Mouse (Mus musculus) stomach, embryonic 16.5 days (tissue): ENCODE results near the gene Ptgdr2. TPM values are rescaled to one million over a fixed set of nuclear protein-coding genes. Genes with fewer than 3 reads are reported as not detected.

Source experiments
- ATAC-seq: fragments of 200-750 bp; cut with Nextera tagmentation; 2 replicates; pipeline ENCODE4 v1.8.0; 2017; ENCODE audit warnings: moderate number of reproducible peaks, moderate TSS enrichment; ENCODE audit not compliant: insufficient read depth, low FRiP score
- H3K27ac ChIP-seq: fragments of 300-500 bp; sonication (generic); 2 replicates; pipeline ENCODE4 v1.5.1; 2014; ENCODE audit warnings: low read length
- H3K27me3 ChIP-seq: fragments of 300-500 bp; sonication (generic); 2 replicates; pipeline ENCODE4 v1.6.1; 2014; ENCODE audit warnings: low read length, control low read depth, mixed read lengths; ENCODE audit not compliant: control insufficient read depth, insufficient read depth
- H3K36me3 ChIP-seq: fragments of 300-500 bp; sonication (generic); 2 replicates; pipeline ENCODE4 v1.6.1; 2014; ENCODE audit warnings: low read length; ENCODE audit not compliant: control insufficient read depth, insufficient read depth
- H3K4me1 ChIP-seq: fragments of 300-500 bp; sonication (generic); 2 replicates; pipeline ENCODE4 v1.6.1; 2014; ENCODE audit warnings: low read length, control low read depth, mixed read lengths; ENCODE audit not compliant: control insufficient read depth, insufficient read depth
- H3K4me2 ChIP-seq: fragments of 300-500 bp; sonication (generic); 2 replicates; pipeline ENCODE4 v1.6.1; 2014; ENCODE audit warnings: low read depth, low read length, mixed read lengths
- H3K4me3 ChIP-seq: fragments of 300-500 bp; sonication (generic); replicated peaks from 2 replicates; pipeline ENCODE4 v1.5.1; 2014; ENCODE audit warnings: mild to moderate bottlenecking, low read length
- H3K9ac ChIP-seq: fragments of 300-500 bp; sonication (generic); 2 replicates; pipeline ENCODE4 v1.6.1; 2014; ENCODE audit warnings: low read length
- H3K9me3 ChIP-seq: fragments of 300-500 bp; sonication (generic); replicated peaks from 2 replicates; pipeline ENCODE4 v1.6.1; 2016; ENCODE audit warnings: low read length, control low read depth; ENCODE audit not compliant: control insufficient read depth
- WGBS: fragments of 180-500 bp; shearing (Covaris S2); extraction: QIAGEN DNeasy Blood & Tissue Kit; methylation state at CpG from one replicate; pipeline ENCODE4 v1.1.7; 2014; 5-methylcytosine and 5-hydroxymethylcytosine counted together
- polyA plus RNA-seq: library from polyadenylated mRNA; unstranded; fragments of >200 nt; fragmentation: Nextera tagmentation; extraction: Ambion mirVana; gene quantifications from 2 replicates; pipeline ENCODE4 v1.2.1, GENCODE M21; 2015

Gene Ptgdr2
- polyA plus RNA-seq, 1 experiment from 2014 or later: not detected

GRCm38 (mm10) chr19:10904927-10905727, 31.8 kb upstream of the Ptgdr2 start:
- WGBS: 34% methylated on average over 7 of the region's 7 CpGs
- Histone ChIP-seq H3K4me3 (no peak overlapping the region), H3K4me2 (peak overlapping the region; percentile 20), H3K36me3 (peaks cover 28% of the 10 kb centered on the region), H3K9ac (peak overlapping the region; percentile 55), H3K9me3 (no peaks in the 10 kb centered on the region), H3K4me1 (peaks cover 26% of the 10 kb centered on the region), H3K27ac (peak overlapping the region; percentile 94), H3K27me3 (no peaks in the 10 kb centered on the region)
- ATAC-seq: peak; percentile 88

GRCm38 (mm10) chr19:10905728-10906000, 31.3 kb upstream of the Ptgdr2 start:
- Histone ChIP-seq H3K4me2 (peak overlapping the region; percentile 20), H3K4me1 (peaks cover 26% of the 10 kb centered on the region), H3K36me3 (peaks cover 23% of the 10 kb centered on the region), H3K4me3 (no peak overlapping the region), H3K9ac (peak overlapping the region; percentile 55), H3K27ac (peak overlapping the region; percentile 94), H3K9me3 (no peaks in the 10 kb centered on the region), H3K27me3 (no peaks in the 10 kb centered on the region)
- WGBS: 49% methylated on average over 5 of the region's 5 CpGs
- peak; percentile 2; the same call in 1 of the 2 replicates for ATAC-seq

GRCm38 (mm10) chr19:10907891-10908290, 29.1 kb upstream of the Ptgdr2 start:
- H3K27ac ChIP-seq: peak overlapping the region; percentile 91; the same call in 1 of the 2 replicates

GRCm38 (mm10) chr19:10909087-10909721, 27.8 kb upstream of the Ptgdr2 start:
- ATAC-seq: peak; percentile 69; the same call in 1 of the 2 replicates
- H3K9me3 ChIP-seq: no peaks in the 10 kb centered on the region
- no peak overlapping the region for H3K4me3 ChIP-seq
- H3K36me3 ChIP-seq: peaks cover 7% of the 10 kb centered on the region; the same call in 1 of the 2 replicates
- H3K4me1 ChIP-seq: peaks cover 24% of the 10 kb centered on the region
- H3K27me3 ChIP-seq: no peaks in the 10 kb centered on the region
- 48% methylated on average over 6 of the region's 6 CpGs for WGBS
- H3K4me2 ChIP-seq: no peak overlapping the region
- H3K9ac ChIP-seq: no peak overlapping the region
- H3K27ac ChIP-seq: peak overlapping the region; percentile 91

More at GRCm38 (mm10) chr19:10907891-10908290, 29.1 kb upstream of the Ptgdr2 start:
- Histone ChIP-seq H3K9me3 (no peaks in the 10 kb centered on the region), H3K36me3 (peaks cover 7% of the 10 kb centered on the region; the same call in 1 of the 2 replicates), H3K4me2 (no peak overlapping the region), H3K27me3 (no peaks in the 10 kb centered on the region), H3K4me1 (peaks cover 26% of the 10 kb centered on the region), H3K4me3 (no peak overlapping the region), H3K9ac (no peak overlapping the region)
- 53% methylated on average over 3 of the region's 3 CpGs for WGBS
- no peak for ATAC-seq

- H3K4me1 ChIP-seq: peaks cover 4% of the 10 kb centered on the region
- H3K4me2 ChIP-seq: no peak overlapping the region
- H3K27me3 ChIP-seq: no peaks in the 10 kb centered on the region
- H3K9me3 ChIP-seq: no peaks in the 10 kb centered on the region
- H3K27ac ChIP-seq: no peak overlapping the region
- no peak overlapping the region for H3K9ac ChIP-seq
- no peak overlapping the region for H3K4me3 ChIP-seq
- 44% methylated on average over 7 of the region's 7 CpGs for WGBS
- no peak for ATAC-seq
- H3K36me3 ChIP-seq: no peaks in the 10 kb centered on the region
These were observed 22.7 kb upstream of the Ptgdr2 start for GRCm38 (mm10) chr19:10914291-10914690.

GRCm38 (mm10) chr19:10914870-10915269, 22.1 kb upstream of the Ptgdr2 start:
- 64% methylated on average over 2 of the region's 2 CpGs for WGBS
- Histone ChIP-seq H3K9ac (no peak overlapping the region), H3K36me3 (no peaks in the 10 kb centered on the region), H3K4me2 (no peak overlapping the region), H3K4me3 (no peak overlapping the region), H3K27ac (no peak overlapping the region), H3K9me3 (no peaks in the 10 kb centered on the region), H3K27me3 (no peaks in the 10 kb centered on the region), H3K4me1 (no peaks in the 10 kb centered on the region)
- 0 out of 2 replicates have a peak, but pooled peaks have one; percentile 14 for ATAC-seq

GRCm38 (mm10) chr19:10916506-10916905, 20.5 kb upstream of the Ptgdr2 start:
- Histone ChIP-seq H3K36me3 (no peaks in the 10 kb centered on the region), H3K4me2 (no peak overlapping the region), H3K27ac (no peak overlapping the region), H3K4me1 (no peaks in the 10 kb centered on the region), H3K9me3 (no peaks in the 10 kb centered on the region), H3K4me3 (no peak overlapping the region), H3K27me3 (no peaks in the 10 kb centered on the region), H3K9ac (no peak overlapping the region)
- WGBS: 52% methylated on average over 5 of the region's 5 CpGs
- ATAC-seq: no peak

- no peaks in the 10 kb centered on the region for H3K36me3 ChIP-seq
- 84% methylated on average over 10 of the region's 10 CpGs for WGBS
- H3K9me3 ChIP-seq: no peaks in the 10 kb centered on the region
- H3K4me2 ChIP-seq: no peak overlapping the region
- no peak overlapping the region for H3K4me3 ChIP-seq
- H3K27me3 ChIP-seq: no peaks in the 10 kb centered on the region
- no peak for ATAC-seq
- no peak overlapping the region for H3K27ac ChIP-seq
- no peaks in the 10 kb centered on the region for H3K4me1 ChIP-seq
- H3K9ac ChIP-seq: no peak overlapping the region
These were observed 18.5 kb upstream of the Ptgdr2 start for GRCm38 (mm10) chr19:10918321-10918991.

- ATAC-seq: no peak
These were observed 16.4 kb upstream of the Ptgdr2 start, which contains the start of gene Zp1 for GRCm38 (mm10) chr19:10920532-10920931. TSS of gene Zp1 (minus strand) at chr19:10920632.

More at GRCm38 (mm10) chr19:10920532-10920931, 16.4 kb upstream of the Ptgdr2 start, which contains the start of gene Zp1:
- Histone ChIP-seq H3K27me3 (no peaks in the 10 kb centered on the region), H3K9ac (no peak within 1 kb of the TSS), H3K27ac (no peak within 1 kb of the TSS), H3K9me3 (no peaks in the 10 kb centered on the region), H3K4me3 (no peak within 1 kb of the TSS), H3K4me1 (no peaks in the 10 kb centered on the region), H3K4me2 (no peak within 1 kb of the TSS), H3K36me3 (no peaks in the 10 kb centered on the region)
- WGBS: 65% methylated on average over 2 of the region's 2 CpGs
